Comparison of ENCODE assay signal across 8 mouse cellular contexts in the genomic region with DNA sequence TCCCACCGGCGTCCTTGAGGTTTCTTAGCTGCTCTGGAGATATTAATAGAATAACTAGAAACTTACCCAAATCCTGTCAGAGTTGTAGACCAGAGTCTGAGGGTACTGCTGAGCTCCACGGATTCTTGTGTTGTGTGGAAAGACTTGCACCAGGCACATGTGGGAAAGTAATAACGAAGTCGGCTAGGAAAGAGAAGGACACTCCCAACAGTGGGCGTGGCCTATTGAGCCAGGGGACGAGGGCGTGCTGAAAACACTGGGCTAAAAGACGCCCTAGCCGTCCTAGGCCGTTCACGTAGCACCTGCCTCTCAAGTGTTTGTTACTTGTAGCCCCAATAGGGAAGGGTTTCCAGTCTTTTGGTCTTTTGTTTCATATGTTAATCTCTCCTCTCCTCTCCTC. TPM values are rescaled to one million over a fixed set of nuclear protein-coding genes. Genes with fewer than 3 reads are reported as not detected.
A peak's percentile ranks its signal among the peaks of the same experiment; 100 is the strongest.
DNase-seq lines count a peak whose midpoint lies in the region; ATAC-seq and TF ChIP-seq lines count a peak whose summit lies in the region.

A gene (minus strand): TSS at position 351 of the 400 bp plus-strand sequence.

- 7% methylated on average over 12 of the region's 12 CpGs for WGBS in hindbrain, embryonic 15.5 days

- in situ Hi-C loops in Patski (cut with MboI; ENCODE audit: low pct_unique_long_range_greater_than_20kb): no loop called here

- ATAC-seq in Patski: no peak
- 0 out of 2 replicates have a peak, but pooled peaks have one; percentile 23 for ATAC-seq in hindbrain, embryonic 15.5 days (ENCODE audit: low FRiP score, low read depth)

- no peak for DNase-seq in Patski (ENCODE audit: low read depth, low spot score)
- DNase-seq in c-Kit-positive CD71-negative TER-119-negative erythroid progenitor cells, embryonic 14.5 days (ENCODE audit: low read depth): peak; percentile 74
- peak; percentile 56 to 60 for DNase-seq in gastrocnemius, adult 8-10 months (ENCODE audit: low spot score in 2 of 2)
- no peak for DNase-seq in left cerebral cortex, adult 2 months (ENCODE audit: extremely low spot score in 1 of 2, low spot score in 2 of 2)
- DNase-seq in lung, postnatal 4 days: peak; percentile 68 to 72
- DNase-seq in spleen, adult 12 weeks (ENCODE audit: low spot score): peak; percentile 35
- no peak for DNase-seq in cerebellum, adult 11 months

- H3K36me3 ChIP-seq in hindbrain, embryonic 15.5 days: no peaks in the 10 kb centered on the region

- no peak within 1 kb of the TSS for H3K27ac ChIP-seq in hindbrain, embryonic 15.5 days (replicated peaks)
- peak within 1 kb of the TSS; percentile 76 for H3K27ac ChIP-seq in left cerebral cortex, adult 2 months

- intact Hi-C loops in left cerebral cortex, adult 2 months (cut with DNase I): no loop called here

- POLR2A ChIA-PET in Patski (lab: Charles Lee): no interaction called here

- no peaks in the 10 kb centered on the region for H3K9me3 ChIP-seq in hindbrain, embryonic 15.5 days

- H3K9ac ChIP-seq in hindbrain, embryonic 15.5 days: no peak within 1 kb of the TSS

- H3K4me1 ChIP-seq in hindbrain, embryonic 15.5 days (replicated peaks): no peaks in the 10 kb centered on the region

- peak within 1 kb of the TSS; percentile 34 for H3K4me2 ChIP-seq in hindbrain, embryonic 15.5 days

- CTCF ChIA-PET in Patski (lab: Charles Lee): no interaction called here

- no peak for TF ChIP-seq CTCF in Patski (IDR thresholded peaks at IDR 0.05)
- TF ChIP-seq CTCF in left cerebral cortex, adult 2 months (IDR thresholded peaks at IDR 0.05): no peak

- H3K27me3 ChIP-seq in Patski: peaks cover 3% of the 10 kb centered on the region
- H3K27me3 ChIP-seq in hindbrain, embryonic 15.5 days: no peaks in the 10 kb centered on the region

- H3K4me3 ChIP-seq in hindbrain, embryonic 15.5 days: no peak within 1 kb of the TSS
- H3K4me3 ChIP-seq in left cerebral cortex, adult 2 months: peak within 1 kb of the TSS; percentile 37

RNA-seq across cellular contexts. Expression of the gene that starts here (rescaled TPM):
- 50.0 TPM for polyA plus RNA-seq in Patski (2021)
- total RNA-seq in gastrocnemius, adult 8-10 months (2022): 100 to 1,000 TPM in 1 of 4 experiments, 10 to 100 TPM in 3; 89.7 to 104 (median 97.1) TPM
- 36.2 TPM in 2 replicates for polyA plus RNA-seq in hindbrain, embryonic 15.5 days (2015; fragmentation: Nextera tagmentation; extraction: Ambion mirVana)
- total RNA-seq in left cerebral cortex, adult 2 months (2021): 10 to 100 TPM; 39.9 to 40.9 TPM

Comparison
In these comparisons a context has a peak if more than half of its experiments do, and no peak if none do; other contexts are left out.
1. DNase-seq: peak in c-Kit-positive CD71-negative TER-119-negative erythroid progenitor cells, embryonic 14.5 days (single experiment), gastrocnemius, adult 8-10 months (2 of 2), lung, postnatal 4 days (2 of 2) and spleen, adult 12 weeks (single experiment); none in Patski (single experiment), left cerebral cortex, adult 2 months (0 of 2) and cerebellum, adult 11 months (single experiment).